Mouse (Mus musculus) stomach, embryonic 16.5 days (tissue): ENCODE data around the gene Aym1. TPM values are rescaled to one million over a fixed set of nuclear protein-coding genes. Genes with fewer than 3 reads are reported as not detected.

Experiments used
- microRNA-seq: library from miRNA; unstranded; fragments of <30 nt; microRNA quantifications from one replicate; pipeline ENCODE4, GENCODE M21; 2016
- polyA plus RNA-seq: library from polyadenylated mRNA; unstranded; fragments of >200 nt; fragmentation: Nextera tagmentation; extraction: Ambion mirVana; gene quantifications from 2 replicates; pipeline ENCODE4 v1.2.1, GENCODE M21; 2015

The Aym1 gene
- polyA plus RNA-seq, 1 experiment from 2014 or later = not detected

Small RNA genes lying within 50 kb of the gene (microRNA-seq; reads per million reads assigned to microRNA genes)
- gene Mir7229 = not detected
- not detected for gene Mir7230

Other genes with a start within 250 kb of the Aym1 start
- gene 2900026A02Rik, start 136.1 kb upstream of the Aym1 start, polyA plus RNA-seq = 14.9 TPM in 2 replicates
- gene Tmem211, start 130.4 kb upstream of the Aym1 start, polyA plus RNA-seq = 1.3 and 1.5 TPM in 2 replicates
- 7.1 and 7.4 TPM in 2 replicates for gene Sgsm1, start 46.5 kb upstream of the Aym1 start, polyA plus RNA-seq
- 6.2 and 6.4 TPM in 2 replicates for gene Wscd2, start 133.0 kb downstream of the Aym1 start, polyA plus RNA-seq